Mouse (Mus musculus) neutrophil, adult 83 days (primary cell): ENCODE data around the gene Gucy2d. TPM values are rescaled to one million over a fixed set of nuclear protein-coding genes. Genes with fewer than 3 reads are reported as not detected.

ENCODE experiments used
- total RNA-seq, 2 experiments: library from RNA; stranded (reverse); gene quantifications; one replicate each; pipeline ENCODE4 v1.2.4; 2023

Gucy2d gene
- total RNA-seq, result not detected

DNA sequence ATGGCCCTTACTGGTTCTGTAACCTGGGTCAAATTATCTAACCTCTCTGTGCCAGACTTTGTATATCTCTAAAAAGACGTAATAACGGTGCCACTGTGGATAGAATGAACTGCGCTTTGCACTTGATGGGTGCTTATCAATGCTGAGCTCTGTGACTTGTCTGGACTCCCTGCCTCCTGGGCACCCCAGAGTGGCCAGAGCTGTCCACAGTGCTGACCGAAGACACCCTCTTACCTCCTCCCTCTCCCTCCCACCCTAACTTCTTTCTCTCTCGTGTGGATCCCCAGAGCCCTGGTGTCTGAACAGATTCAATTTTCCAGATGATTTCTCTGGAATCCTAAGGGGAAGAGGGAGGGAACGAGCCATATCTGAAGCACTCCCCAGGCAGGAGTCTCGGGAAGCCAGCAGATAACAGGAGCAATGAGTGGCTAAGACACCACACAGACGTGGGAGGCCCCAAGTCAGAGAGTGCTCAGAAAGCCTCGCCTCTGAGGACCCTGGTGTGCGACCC lies at the start of gene Gucy2d:
Gene Gucy2d, plus strand, starts transcription at position 461 of the 511 bp plus-strand sequence.

DNA sequence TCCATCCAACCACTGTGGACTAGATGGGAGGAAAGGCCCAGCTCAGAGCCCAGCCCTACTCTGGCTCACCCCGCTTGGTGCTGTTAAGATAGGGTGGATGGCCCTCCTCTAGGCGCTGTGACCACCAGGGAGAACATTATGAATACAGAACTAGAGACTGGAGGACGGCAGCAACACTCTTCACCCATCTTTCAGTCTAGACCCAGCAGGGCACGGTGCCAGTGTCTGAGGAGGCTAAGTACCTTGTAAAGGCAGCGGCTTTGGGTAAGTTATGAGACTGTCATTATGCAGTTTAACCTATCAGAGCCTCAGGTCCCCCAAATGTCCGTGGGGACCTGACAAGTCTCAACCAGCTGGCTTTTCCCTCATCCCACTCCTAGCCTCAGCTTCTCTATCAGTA lies 48.9 kb downstream of the Gucy2d start, which contains the start of gene Lrrc32:
Gene Lrrc32, plus strand, starts transcription at position 153 of the 400 bp plus-strand sequence.

Other genes with a start within 250 kb of the Gucy2d start
- gene B3gnt6, start 240.9 kb upstream of the Gucy2d start, total RNA-seq, result not detected
- 10 to 100 TPM; 30.8 to 39.3 TPM for gene Acer3, start 119.2 kb upstream of the Gucy2d start, total RNA-seq
- gene Tsku, start 79.1 kb upstream of the Gucy2d start, total RNA-seq, result under 1 TPM in 1 of 2 experiments, not detected in 1; 0.20 TPM
- under 1 TPM; 0.22 to 0.29 TPM for gene Lrrc32, start 48.9 kb downstream of the Gucy2d start, total RNA-seq
- 10 to 100 TPM; 44.3 to 46.8 TPM for gene Emsy, start 216.4 kb downstream of the Gucy2d start, total RNA-seq